Mouse (Mus musculus) CH12.LX (cell line): ENCODE results near the gene Atp2a3. TPM values are rescaled to one million over a fixed set of nuclear protein-coding genes. Genes with fewer than 3 reads are reported as not detected.
A peak's percentile ranks its signal among the peaks of the same experiment; 100 is the strongest.

Experiments
- DNase-seq: peaks from one replicate; pipeline ENCODE4 v3.0.0-alpha.2; 2013; ENCODE audit errors: extremely low read depth
- H3K27ac ChIP-seq: 2 replicates; pipeline ENCODE4 v1.5.1; 2012; ENCODE audit warnings: low read depth, mild to moderate bottlenecking, control low read depth, moderate library complexity; ENCODE audit not compliant: insufficient read depth
- H3K27me3 ChIP-seq: replicated peaks from 2 replicates; pipeline ENCODE3; 2012; ENCODE audit warnings: inconsistent platforms
- H3K36me3 ChIP-seq, 2 experiments: replicated peaks in 1 of 2; 2 replicates each; pipeline versions ENCODE3 to v1.6.1; 2012; ENCODE audit warnings: inconsistent platforms in 1 of 2, low read length in 1 of 2, mild to moderate bottlenecking in 1 of 2, mixed read lengths in 1 of 2, moderate library complexity in 1 of 2; ENCODE audit not compliant: control insufficient read depth in 1 of 2, insufficient read depth in 1 of 2
- H3K4me1 ChIP-seq, 2 experiments: 2 replicates each; pipeline ENCODE4 v1.6.1; 2012; ENCODE audit warnings: inconsistent platforms in 1 of 2, moderate library complexity in 1 of 2; ENCODE audit not compliant: insufficient read depth in 2 of 2, control insufficient read depth in 1 of 2
- H3K4me2 ChIP-seq: 2 replicates; pipeline ENCODE4 v1.6.1; 2012; ENCODE audit warnings: low read depth, mild to moderate bottlenecking, control low read depth; ENCODE audit not compliant: poor library complexity, insufficient read depth, severe bottlenecking
- H3K4me3 ChIP-seq, 3 experiments: fragments of 150-350 bp in 1 of 3; sonication (generic) in 1 of 3; replicated peaks in 1 of 3; 2 replicates each; pipeline versions ENCODE3 to v1.5.1; 2011 to 2012; ENCODE audit warnings: low read depth in 2 of 3, low read length in 2 of 3, mild to moderate bottlenecking in 2 of 3, moderate library complexity in 2 of 3, control low read depth in 1 of 3, improper control_type of control experiment in 1 of 3, inconsistent platforms in 1 of 3, mixed read lengths in 1 of 3; ENCODE audit not compliant: poor library complexity in 1 of 3
- H3K79me2 ChIP-seq: replicated peaks from 2 replicates; pipeline ENCODE4 v1.6.1; 2012; ENCODE audit warnings: mild to moderate bottlenecking, moderate library complexity; ENCODE audit not compliant: control insufficient read depth, poor library complexity, insufficient read depth, severe bottlenecking; ENCODE audit errors: extremely low read depth
- H3K9ac ChIP-seq: 2 replicates; pipeline ENCODE4 v1.6.1; 2012; ENCODE audit warnings: low read depth, mild to moderate bottlenecking, control low read depth, moderate library complexity; ENCODE audit not compliant: insufficient read depth
- H3K9me3 ChIP-seq: replicated peaks from 2 replicates; pipeline ENCODE3; 2012; ENCODE audit warnings: low read length, inconsistent platforms, mixed read lengths
- BHLHE40 ChIP-seq: IDR thresholded peaks from 2 replicates; pipeline ENCODE4 v1.6.1; 2011; ENCODE audit warnings: mild to moderate bottlenecking, low read depth, low read length, improper control_type of control experiment
- CHD1 ChIP-seq: IDR thresholded peaks from 2 replicates; pipeline ENCODE4 v1.6.1; 2012; ENCODE audit warnings: low read depth, low read length, improper control_type of control experiment, inconsistent platforms
- CTCF ChIP-seq, 2 experiments: IDR thresholded peaks in 1 of 2; conservative IDR thresholded peaks in 1 of 2; 2 replicates each; pipeline ENCODE4 v1.5.1; 2011 to 2012; ENCODE audit warnings: low read depth in 2 of 2, low read length in 2 of 2, improper control_type of control experiment in 1 of 2, inconsistent platforms in 1 of 2, mild to moderate bottlenecking in 1 of 2, moderate library complexity in 1 of 2
- HCFC1 ChIP-seq: IDR thresholded peaks from 2 replicates; pipeline ENCODE4 v1.6.1; 2012; ENCODE audit warnings: low read depth, mild to moderate bottlenecking, inconsistent platforms, low read length, improper control_type of control experiment
- IRF4 ChIP-seq: IDR thresholded peaks from 2 replicates; pipeline ENCODE4 v1.6.1; 2014; ENCODE audit warnings: low read depth, mild to moderate bottlenecking, inconsistent platforms, low read length, improper control_type of control experiment
- JUND ChIP-seq: conservative IDR thresholded peaks from 2 replicates; pipeline ENCODE4 v1.6.1; 2011; ENCODE audit warnings: low read depth, low read length, improper control_type of control experiment
- MAFK ChIP-seq: IDR thresholded peaks from 2 replicates; pipeline ENCODE4 v1.6.1; 2011; ENCODE audit warnings: low read length, improper control_type of control experiment; ENCODE audit not compliant: insufficient replicate concordance
- MAZ ChIP-seq: IDR thresholded peaks from 2 replicates; pipeline ENCODE4 v1.6.1; 2012; ENCODE audit warnings: low read depth, mild to moderate bottlenecking, inconsistent platforms, low read length, improper control_type of control experiment, moderate library complexity
- MXI1 ChIP-seq: IDR thresholded peaks from 2 replicates; pipeline ENCODE4 v1.6.1; 2011; ENCODE audit warnings: mild to moderate bottlenecking, low read depth, low read length, improper control_type of control experiment
- NELFE ChIP-seq: IDR thresholded peaks from 2 replicates; pipeline ENCODE4 v1.6.1; 2011; ENCODE audit warnings: low read depth, low read length, improper control_type of control experiment
- NRF1 ChIP-seq: IDR thresholded peaks from 2 replicates; pipeline ENCODE4 v1.6.1; 2014; ENCODE audit warnings: low read depth, mild to moderate bottlenecking, inconsistent platforms, low read length, improper control_type of control experiment, moderate library complexity
- PAX5 ChIP-seq: IDR thresholded peaks from 2 replicates; pipeline ENCODE4 v1.6.1; 2012; ENCODE audit warnings: low read length, inconsistent platforms, mixed read lengths
- POLR2A ChIP-seq: IDR thresholded peaks from 2 replicates; pipeline ENCODE4 v1.6.1; 2011; ENCODE audit warnings: low read depth, mild to moderate bottlenecking, improper control_type of control experiment, low read length
- RAD21 ChIP-seq: IDR thresholded peaks from 2 replicates; pipeline ENCODE4 v1.6.1; 2011; ENCODE audit warnings: low read depth, mild to moderate bottlenecking, low read length, improper control_type of control experiment, moderate library complexity
- TBP ChIP-seq: conservative IDR thresholded peaks from 2 replicates; pipeline ENCODE4 v1.6.1; 2011; ENCODE audit warnings: low read depth, low read length, improper control_type of control experiment
- TCF12 ChIP-seq: IDR thresholded peaks from 2 replicates; pipeline ENCODE4 v1.6.1; 2014; ENCODE audit warnings: low read depth, mild to moderate bottlenecking, inconsistent platforms, low read length, improper control_type of control experiment
- ZC3H11A ChIP-seq: IDR thresholded peaks from 2 replicates; pipeline ENCODE4 v1.6.1; 2012; ENCODE audit warnings: low read depth, mild to moderate bottlenecking, inconsistent platforms, low read length, improper control_type of control experiment
- ZMIZ1 ChIP-seq: IDR thresholded peaks from 2 replicates; pipeline ENCODE4 v1.6.1; 2012; ENCODE audit warnings: low read depth, mild to moderate bottlenecking, inconsistent platforms, low read length, improper control_type of control experiment
- ZNF384 ChIP-seq: IDR thresholded peaks from 2 replicates; pipeline ENCODE4 v1.6.1; 2012; ENCODE audit warnings: low read depth, low read length, improper control_type of control experiment, inconsistent platforms
- dilution Hi-C: fragments of 300-500 bp; cut with MboI; formaldehyde crosslinking; loops from 2 replicates; pipeline ENCODE4 v1.14.3; 2020; ENCODE audit warnings: low sequenced_read_pairs; ENCODE audit not compliant: extremely low pct_unique_long_range_greater_than_20kb, extremely low pct_ligation_motif_present
- in situ Hi-C: fragments of 300-500 bp; cut with MboI; formaldehyde crosslinking; loops from 3 replicates; pipeline ENCODE4 v1.14.3; 2019; ENCODE audit warnings: low sequenced_read_pairs, low pct_ligation_motif_present, low pct_unique_long_range_greater_than_20kb, mixed read lengths
- polyA plus RNA-seq: library from polyadenylated mRNA; unstranded; fragments of >175 nt; gene quantifications from 2 replicates; pipeline ENCODE4 v1.2.1, GENCODE M21; 2012; ENCODE audit warnings: low read depth; ENCODE audit not compliant: insufficient read length
- total RNA-seq, 2 experiments: library from RNA; depleted of rRNA; stranded (reverse); fragments of 300-350 nt in 1 of 2; fragments of >200 nt in 1 of 2; gene quantifications; 2 replicates each; pipeline ENCODE4 v1.2.3; 2012 to 2014

Gene Atp2a3
- total and polyA plus RNA-seq, 3 experiments: 61.4 to 279 (median 218) TPM

DNA sequence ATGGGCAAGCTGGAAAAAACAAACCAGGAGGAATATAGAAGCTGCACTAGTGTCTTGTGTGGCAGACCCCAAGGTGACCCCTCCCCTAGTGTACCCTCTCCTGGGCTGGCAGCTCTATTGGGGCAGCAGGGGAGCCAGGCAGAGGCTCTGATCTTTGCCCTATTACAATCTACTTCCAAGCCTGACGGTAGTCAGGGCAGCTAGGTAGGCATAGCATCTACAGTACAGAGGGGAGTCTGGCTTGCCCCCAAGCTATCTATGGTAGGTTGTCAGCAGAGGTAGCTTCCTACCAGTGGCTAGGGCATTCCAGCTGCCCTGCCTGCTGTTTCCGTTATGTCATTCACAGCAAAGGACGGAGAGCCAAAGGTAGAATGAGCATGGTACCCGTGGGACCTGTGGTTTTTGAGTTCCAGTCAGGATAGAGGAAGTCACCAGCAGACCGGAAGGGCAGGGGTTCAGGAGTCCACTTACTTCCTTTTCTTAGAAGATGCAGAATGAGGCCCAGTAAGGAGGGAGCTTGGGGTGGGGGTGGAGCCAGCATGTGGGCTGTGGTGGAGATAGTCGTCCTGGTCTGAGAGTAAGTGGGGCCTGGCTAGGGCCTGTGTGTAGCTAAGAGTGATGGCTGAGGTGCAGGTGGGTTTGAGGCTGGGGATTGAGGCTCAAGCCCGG is 63.4 kb downstream of the Atp2a3 start (continued):
- TF ChIP-seq ZMIZ1 (peak; percentile 63; the same call in 1 of the 2 replicates), ZC3H11A (no peak), MAFK (peak; percentile 61; the same call in 1 of the 2 replicates), BHLHE40 (peak; percentile 85), ZNF384 (no peak), NELFE (peak; percentile 62; the same call in 1 of the 2 replicates), MXI1 (peak; percentile 65), NRF1 (peak; percentile 38; the same call in 1 of the 2 replicates)

DNA sequence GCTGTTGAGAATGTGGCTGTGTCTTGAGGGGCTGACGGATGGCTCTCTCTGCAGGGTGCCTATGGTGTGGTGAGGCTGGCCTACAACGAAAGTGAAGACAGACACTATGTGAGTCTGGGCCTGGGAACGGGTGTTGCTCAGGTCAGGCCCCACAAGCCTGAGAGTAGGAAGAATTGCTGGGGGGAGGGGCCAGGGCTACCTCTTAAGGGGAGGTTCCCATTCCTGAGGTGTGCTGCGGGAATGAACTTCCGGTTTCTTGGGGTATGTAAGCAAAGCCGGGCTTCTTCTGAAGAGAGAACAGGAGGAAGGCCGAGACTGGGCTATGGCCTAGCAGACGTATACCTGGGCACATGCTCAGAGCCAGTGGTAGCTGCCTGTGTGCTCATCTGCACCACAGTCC is 66.0 kb downstream of the Atp2a3 start:
- no peak for DNase-seq
- in situ Hi-C loops (no loop called here), dilution Hi-C loops (no loop called here)
- H3K36me3 ChIP-seq: peaks cover 15 to 50% of the 10 kb centered on the region in 2 experiments
- H3K4me2 ChIP-seq: no peak overlapping the region
- no peaks in the 10 kb centered on the region for H3K9me3 ChIP-seq
- H3K4me1 ChIP-seq: peaks cover 25 to 45% of the 10 kb centered on the region in 2 experiments
- no peaks in the 10 kb centered on the region for H3K79me2 ChIP-seq
- TF ChIP-seq CHD1 (no peak), POLR2A (no peak), RAD21 (no peak), ZMIZ1 (no peak), MAFK (no peak), TBP (no peak), PAX5 (no peak), JUND (no peak), CTCF (conservative IDR thresholded peaks at IDR 0.05 in 1 of 2, IDR thresholded peaks at IDR 0.05 in 1 of 2; ENCODE audit: low read depth in 2 of 2, low read length in 2 of 2) (no peak), HCFC1 (no peak), MAZ (no peak), MXI1 (no peak), IRF4 (no peak), TCF12 (no peak)
- no peak overlapping the region for H3K9ac ChIP-seq
- no peak overlapping the region for H3K4me3 ChIP-seq
- H3K27me3 ChIP-seq: no peaks in the 10 kb centered on the region
- H3K27ac ChIP-seq: no peak overlapping the region
